ENCODE assay signal across 20 mouse cellular contexts in genomic region chr7:128243921-128244320, GRCm38 (mm10). TPM values are rescaled to one million over a fixed set of nuclear protein-coding genes. Genes with fewer than 3 reads are reported as not detected.
DNase-seq lines count a peak whose midpoint lies in the region; ATAC-seq and TF ChIP-seq lines count a peak whose summit lies in the region.
"Had no signal": no experiment of that assay in that cellular context is flagged by ENCODE, and none has a peak within 500 bp of the region (broad histone marks: within the 10 kb centered on the region; RNA-seq: fewer than 3 reads in every experiment).

No protein-coding gene starts in this region.

- H3K36me3 ChIP-seq in liver, adult 2 months (ENCODE audit: control insufficient read depth, insufficient read depth, low read length) = peaks cover 3% of the 10 kb centered on the region; the same call in 1 of the 2 replicates
- peaks cover 21% of the 10 kb centered on the region for H3K36me3 ChIP-seq in stomach, embryonic 16.5 days (ENCODE audit: control insufficient read depth, insufficient read depth, low read length)
- H3K36me3 ChIP-seq in stomach, postnatal 0 days (ENCODE audit: control insufficient read depth, insufficient read depth, low read length) = peaks cover 33% of the 10 kb centered on the region

- no peak for TF ChIP-seq POLR2A in liver, adult 2 months (IDR thresholded peaks at IDR 0.05; ENCODE audit: extremely low read depth, insufficient read depth, low read length)

- peak overlapping the region; percentile 54 for H3K9ac ChIP-seq in liver, adult 2 months (ENCODE audit: low read depth, low read length)
- peak overlapping the region; percentile 3; the same call in 1 of the 2 replicates for H3K9ac ChIP-seq in stomach, embryonic 16.5 days (ENCODE audit: low read length)
- H3K9ac ChIP-seq in stomach, postnatal 0 days (ENCODE audit: low read length) = no peak overlapping the region
- H3K9ac ChIP-seq: limb, embryonic 13.5 days had no signal

- peak; percentile 95 for DNase-seq in heart, adult 11 months
- DNase-seq in heart, adult 9 months (ENCODE audit: low spot score in 2 of 2) = no peak
- DNase-seq in liver, adult 2 months (ENCODE audit: extremely low read depth, low read depth, low spot score) = no peak
- DNase-seq in liver = no peak
- DNase-seq in stomach, postnatal 0 days (ENCODE audit: low spot score) = no peak
- peak; percentile 38 for DNase-seq in lung, postnatal 36 days
- DNase-seq in spleen, adult 18-20 months = no peak
- DNase-seq: adrenal gland, postnatal 36 days; cerebellum, adult 8-10 months; kidney, adult 8-10 months; right cerebral cortex, postnatal 25 days; thymus, postnatal 36 days had no signal

- WGBS in liver, adult 2 months = 80% methylated on average over 10 of the region's 10 CpGs
- WGBS in stomach, embryonic 16.5 days = 58% methylated on average over 10 of the region's 10 CpGs
- WGBS in stomach, postnatal 0 days = 70% methylated on average over 10 of the region's 10 CpGs

- no peak overlapping the region for H3K4me2 ChIP-seq in stomach, embryonic 16.5 days (ENCODE audit: low read depth, low read length)
- H3K4me2 ChIP-seq in stomach, postnatal 0 days (replicated peaks; ENCODE audit: low read depth) = no peak overlapping the region
- H3K4me2 ChIP-seq: limb, embryonic 13.5 days had no signal

- no peak for ATAC-seq in stomach, embryonic 16.5 days (ENCODE audit: insufficient read depth, low FRiP score)
- no peak for ATAC-seq in stomach, postnatal 0 days (ENCODE audit: low FRiP score, low TSS enrichment)
- ATAC-seq: inflammation-experienced regulatory T-cells, adult 6 months had no signal

- peak overlapping the region; percentile 51; the same call in 1 of the 2 replicates for H3K4me3 ChIP-seq in liver, adult 2 months (ENCODE audit: insufficient read depth, low read depth, low read length)
- no peak overlapping the region for H3K4me3 ChIP-seq in stomach, embryonic 16.5 days (replicated peaks; ENCODE audit: low read length)
- H3K4me3 ChIP-seq in stomach, postnatal 0 days (ENCODE audit: low read depth, low read length) = no peak overlapping the region
- H3K4me3 ChIP-seq: limb, embryonic 13.5 days had no signal

- no peak for TF ChIP-seq EP300 in stomach, postnatal 0 days (optimal IDR thresholded peaks at IDR 0.05)

- H3K27ac ChIP-seq in liver, adult 2 months (replicated peaks; ENCODE audit: insufficient read depth, low read depth, low read length) = peak overlapping the region; percentile 27; the same call in 1 of the 2 replicates
- no peak overlapping the region for H3K27ac ChIP-seq in stomach, embryonic 16.5 days (ENCODE audit: low read length)
- no peak overlapping the region for H3K27ac ChIP-seq in stomach, postnatal 0 days (replicated peaks)
- H3K27ac ChIP-seq: limb, embryonic 13.5 days had no signal

- no peaks in the 10 kb centered on the region for H3K4me1 ChIP-seq in liver, adult 2 months (ENCODE audit: control insufficient read depth, insufficient read depth, low read length)
- H3K4me1 ChIP-seq in stomach, embryonic 16.5 days (ENCODE audit: control insufficient read depth, insufficient read depth, low read length) = peaks cover 10% of the 10 kb centered on the region
- peaks cover 6% of the 10 kb centered on the region; the same call in 1 of the 2 replicates for H3K4me1 ChIP-seq in stomach, postnatal 0 days (replicated peaks; ENCODE audit: control insufficient read depth, insufficient read depth)

- no peak for TF ChIP-seq CTCF in liver, adult 2 months (IDR thresholded peaks at IDR 0.05; ENCODE audit: low read depth, low read length)
- TF ChIP-seq CTCF in stomach, postnatal 0 days (IDR thresholded peaks at IDR 0.05; ENCODE audit: low read depth) = no peak

- H3K79me2 ChIP-seq in liver, adult 2 months (ENCODE audit: control insufficient read depth, insufficient read depth, low read length) = no peaks in the 10 kb centered on the region

- H3K9me3 ChIP-seq in stomach, embryonic 16.5 days (replicated peaks; ENCODE audit: control insufficient read depth, low read length) = no peaks in the 10 kb centered on the region
- no peaks in the 10 kb centered on the region for H3K9me3 ChIP-seq in stomach, postnatal 0 days (ENCODE audit: control insufficient read depth, low read length)
- H3K9me3 ChIP-seq: limb, embryonic 13.5 days had no signal

- no peaks in the 10 kb centered on the region for H3K27me3 ChIP-seq in liver, adult 2 months (ENCODE audit: control insufficient read depth, insufficient read depth, low read length)
- no peaks in the 10 kb centered on the region for H3K27me3 ChIP-seq in stomach, embryonic 16.5 days (ENCODE audit: control insufficient read depth, insufficient read depth, low read length)
- H3K27me3 ChIP-seq in stomach, postnatal 0 days (ENCODE audit: control insufficient read depth, insufficient read depth, low read length) = no peaks in the 10 kb centered on the region
- H3K27me3 ChIP-seq: limb, embryonic 13.5 days had no signal

RNA-seq across cellular contexts. Expression of gene Tgfb1i1, which starts 2.7 kb away (rescaled TPM):
- 0.65 and 1.1 TPM in 2 replicates for total RNA-seq in liver, adult 2 months (2014; rRNA removed)
- polyA plus RNA-seq in liver, adult 2 months (2012; rRNA removed) = 1.6 and 2.0 TPM in 2 replicates
- polyA plus RNA-seq in stomach, embryonic 16.5 days (2015; fragmentation: Nextera tagmentation; extraction: Ambion mirVana) = 234 and 250 TPM in 2 replicates
- polyA plus RNA-seq in stomach, postnatal 0 days (2015; fragmentation: Nextera tagmentation; extraction: Ambion mirVana) = 167 and 178 TPM in 2 replicates

RNA-seq across cellular contexts. Expression of gene 9130023H24Rik, which starts 6.1 kb away (rescaled TPM):
- total RNA-seq in liver, adult 2 months (2014; rRNA removed) = 1.8 and 2.4 TPM in 2 replicates
- 0.91 and 1.4 TPM in 2 replicates for polyA plus RNA-seq in liver, adult 2 months (2012; rRNA removed)
- 6.9 and 7.4 TPM in 2 replicates for polyA plus RNA-seq in stomach, embryonic 16.5 days (2015; fragmentation: Nextera tagmentation; extraction: Ambion mirVana)
- polyA plus RNA-seq in stomach, postnatal 0 days (2015; fragmentation: Nextera tagmentation; extraction: Ambion mirVana) = 4.6 and 5.0 TPM in 2 replicates

RNA-seq across cellular contexts. Expression of gene Armc5, which starts 6.8 kb away (rescaled TPM):
- total RNA-seq in liver, adult 2 months (2014; rRNA removed) = 2.1 and 3.2 TPM in 2 replicates
- 11.3 and 12.7 TPM in 2 replicates for polyA plus RNA-seq in liver, adult 2 months (2012; rRNA removed)
- 14.0 and 14.5 TPM in 2 replicates for polyA plus RNA-seq in stomach, embryonic 16.5 days (2015; fragmentation: Nextera tagmentation; extraction: Ambion mirVana)
- 10.7 and 12.4 TPM in 2 replicates for polyA plus RNA-seq in stomach, postnatal 0 days (2015; fragmentation: Nextera tagmentation; extraction: Ambion mirVana)

RNA-seq across cellular contexts. Expression of gene Slc5a2, which starts 21.5 kb away (rescaled TPM):
- total RNA-seq in liver, adult 2 months (2014; rRNA removed) = 0.07 TPM in 1 of 2 replicates, not detected in the other
- not detected in 2 replicates for polyA plus RNA-seq in liver, adult 2 months (2012; rRNA removed)
- 0.67 and 0.72 TPM in 2 replicates for polyA plus RNA-seq in stomach, embryonic 16.5 days (2015; fragmentation: Nextera tagmentation; extraction: Ambion mirVana)
- 0.63 and 1.0 TPM in 2 replicates for polyA plus RNA-seq in stomach, postnatal 0 days (2015; fragmentation: Nextera tagmentation; extraction: Ambion mirVana)
- total RNA-seq: adrenal gland, postnatal 36 days; gastrocnemius, postnatal 4 days; layer of hippocampus, postnatal 10 days; megakaryocyte, adult 5-6 weeks had no signal
- polyA plus RNA-seq: C2C12; inflammation-experienced regulatory T-cells, adult 6 months; neural tube, embryonic 14.5 days had no signal

RNA-seq across cellular contexts. Expression of gene Cox6a2, which starts 37.7 kb away (rescaled TPM):
- 0.28 TPM in 1 of 2 replicates, not detected in the other for total RNA-seq in liver, adult 2 months (2014; rRNA removed)
- 0.18 and 0.45 TPM in 2 replicates for polyA plus RNA-seq in liver, adult 2 months (2012; rRNA removed)
- 1.2 and 35.0 TPM in 2 replicates for polyA plus RNA-seq in stomach, embryonic 16.5 days (2015; fragmentation: Nextera tagmentation; extraction: Ambion mirVana)
- polyA plus RNA-seq in stomach, postnatal 0 days (2015; fragmentation: Nextera tagmentation; extraction: Ambion mirVana) = 0.24 and 0.46 TPM in 2 replicates

Comparison
In these comparisons a context has a peak if more than half of its experiments do, and no peak if none do; other contexts are left out.
1. DNase-seq: peak in heart, adult 11 months (single experiment) and lung, postnatal 36 days (single experiment); none in heart, adult 9 months (0 of 2), liver, adult 2 months (single experiment), liver (single experiment), stomach, postnatal 0 days (single experiment) and spleen, adult 18-20 months (0 of 2).
2. RNA of gene Tgfb1i1, which starts 2.7 kb away (polyA plus RNA-seq): 234 to 250 TPM in stomach, embryonic 16.5 days and 167 to 178 TPM in stomach, postnatal 0 days; 1.6 to 2.0 TPM in liver, adult 2 months; every median in the first group is over 10 times any median in the second.